Mouse (Mus musculus) left cerebral cortex, postnatal 36 days (tissue): ENCODE results near the gene Pacsin2. TPM values are rescaled to one million over a fixed set of nuclear protein-coding genes. Genes with fewer than 3 reads are reported as not detected.
A peak's percentile ranks its signal among the peaks of the same experiment; 100 is the strongest.
"Not testable (repeated sequence)": the region's sequence is repeated elsewhere in the genome, so short reads cannot be mapped to it uniquely, and the experiment has no call there.

Experiments
- DNase-seq, 2 experiments: peaks; one replicate each; pipeline ENCODE4 v3.0.0; 2021 to 2022; ENCODE audit warnings: low spot score in 2 of 2, mixed read lengths in 1 of 2
- intact Hi-C: fragments of 180-260 bp; cut with DNase I; formaldehyde crosslinking; loops from one replicate; pipeline ENCODE4 v1.15.1; 2025
- total RNA-seq, 2 experiments: library from RNA; stranded (reverse); gene quantifications; 2 replicates each; pipeline ENCODE4 v1.2.3; 2021

Gene Pacsin2
- 100 to 1,000 TPM in 1 of 2 experiments, 10 to 100 TPM in 1; 88.9 to 102 TPM for total RNA-seq

GRCm38 (mm10) chr15:83464083-83464904, at the start of gene Pacsin2:
TSS of gene Pacsin2 (minus strand) at chr15:83464606.
- intact Hi-C loops, result no loop called here
- peak; percentile 93 to 95 for DNase-seq

GRCm38 (mm10) chr15:83512489-83513281, 48.3 kb upstream of the Pacsin2 start:
- intact Hi-C loops, result loop anchor here (5.0 to 10.0 kb wide), 2 partner anchors 130 to 358 kb away; no protein-coding TSS in a partner anchor

GRCm38 (mm10) chr15:83510805-83511405, 46.5 kb upstream of the Pacsin2 start, which contains the start of gene Ttll1:
TSS of gene Ttll1 (minus strand) at chr15:83510893.
- intact Hi-C loops, result loop anchor here (5.0 to 10.0 kb wide), 2 partner anchors 129 to 356 kb away; no protein-coding TSS in a partner anchor
- peak; percentile 93 to 94 for DNase-seq

More at GRCm38 (mm10) chr15:83512489-83513281, 48.3 kb upstream of the Pacsin2 start:
- DNase-seq, result no peak

DNA sequence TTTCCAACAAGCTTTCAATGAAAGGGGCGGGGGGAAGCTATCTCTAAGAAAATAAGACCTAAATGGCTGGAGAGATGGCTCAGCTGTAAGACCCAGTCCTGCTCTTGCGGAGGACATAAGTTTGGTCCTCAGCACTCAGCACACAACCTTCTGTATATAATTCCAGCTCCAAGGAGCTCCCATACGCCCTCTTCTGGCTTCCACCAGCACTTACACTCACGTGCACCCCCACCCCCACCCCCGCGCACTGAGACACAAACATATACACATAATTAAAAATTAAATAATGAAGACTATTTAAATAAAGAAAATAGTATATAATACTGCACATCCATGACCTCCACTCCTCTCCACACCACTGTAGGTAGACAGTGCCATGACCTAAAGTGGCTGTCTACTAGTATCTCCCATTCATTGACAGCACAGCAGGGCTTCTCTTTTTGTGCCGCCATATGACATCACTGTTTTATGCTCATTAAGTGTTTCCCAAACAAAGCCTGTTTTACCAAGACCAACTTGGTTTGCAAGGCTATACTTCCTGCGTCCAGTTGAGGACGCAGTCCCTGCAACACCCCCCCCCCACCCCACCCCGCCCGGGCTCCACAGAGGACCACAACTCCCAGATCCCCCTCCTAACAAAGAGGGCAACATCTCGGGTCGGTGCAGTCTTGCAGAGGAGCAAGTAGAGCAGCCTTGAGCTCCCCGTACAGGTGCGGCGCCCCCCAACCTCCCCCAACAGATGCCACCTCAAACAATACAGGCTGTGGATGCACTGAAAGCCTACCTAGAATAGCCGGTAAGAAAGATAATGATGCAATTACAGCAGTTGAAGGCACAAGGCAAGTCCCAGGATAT, 45.8 kb upstream of the Pacsin2 start:
- intact Hi-C loops, result loop anchor here (5.0 to 10.0 kb wide), 2 partner anchors 128 to 355 kb away; no protein-coding TSS in a partner anchor
- no peak for DNase-seq

DNA sequence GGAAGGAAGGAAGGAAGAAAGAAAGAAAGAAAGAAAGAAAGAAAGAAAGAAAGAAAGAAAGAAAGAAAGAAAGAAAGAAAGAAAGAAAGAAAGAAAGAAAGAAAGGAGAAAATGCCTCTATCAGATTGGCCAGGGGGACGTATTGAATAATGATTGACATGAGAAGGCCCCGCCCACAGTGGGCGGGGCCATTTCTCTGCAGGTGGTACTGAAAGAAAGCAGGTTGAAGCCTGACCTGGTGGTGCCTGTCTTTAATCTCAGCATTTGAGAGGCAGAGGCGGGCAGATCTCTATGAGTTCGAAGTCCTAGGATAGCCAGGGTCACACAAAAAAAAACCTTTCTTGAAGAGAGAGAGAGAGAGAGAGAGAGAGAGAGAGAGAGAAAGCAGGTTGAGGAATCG, 37.1 kb upstream of the Pacsin2 start:
- DNase-seq, intact Hi-C loops: not testable (repeated sequence)

DNA sequence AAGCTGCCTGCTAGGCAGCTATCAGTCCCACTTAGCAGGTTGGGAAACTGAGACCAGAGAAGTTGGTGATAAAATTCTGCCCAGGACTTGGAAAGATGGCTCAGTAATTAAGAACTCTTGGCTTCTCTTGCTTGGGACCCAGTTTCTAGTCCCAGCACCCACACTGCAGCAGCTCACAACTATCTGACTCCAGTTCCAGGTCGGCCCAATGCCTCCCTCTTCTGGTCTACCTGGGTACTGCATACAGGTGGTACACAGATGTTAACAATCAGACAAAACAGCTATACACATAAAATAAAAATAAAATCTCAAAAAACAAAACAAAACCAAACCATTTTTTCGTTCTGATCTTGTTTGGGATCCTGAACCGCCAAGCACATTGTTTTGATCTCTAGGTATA, 35.9 kb upstream of the Pacsin2 start:
- no peak for DNase-seq
- intact Hi-C loops, result no loop called here

DNA sequence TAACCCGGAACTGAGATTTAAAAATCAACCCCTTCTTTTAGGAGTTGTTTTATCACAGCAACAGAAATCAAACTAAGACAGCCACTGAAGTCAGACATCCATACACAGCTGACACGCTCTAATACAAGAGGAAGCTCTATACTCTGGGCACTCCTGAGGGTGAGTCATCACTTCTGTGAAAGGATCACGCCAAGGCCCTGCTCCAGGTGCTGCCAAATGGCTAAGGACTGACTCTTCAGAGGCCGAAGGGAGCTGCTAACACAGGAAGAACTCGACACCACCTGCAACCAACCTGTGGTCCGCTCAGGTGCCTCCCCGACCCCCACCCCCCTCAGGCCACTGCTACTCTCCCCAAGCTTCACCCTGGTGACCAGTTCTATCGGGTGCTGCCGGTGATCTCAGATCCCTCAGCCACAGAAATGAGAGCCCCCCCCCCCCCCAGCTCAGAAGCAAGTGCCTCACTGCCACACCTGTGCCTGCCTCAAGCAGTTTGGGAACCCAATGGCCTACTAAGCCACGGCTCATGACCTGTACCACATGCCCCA, 34.9 kb upstream of the Pacsin2 start:
- no peak for DNase-seq
- intact Hi-C loops, result no loop called here

- no peak for DNase-seq
- intact Hi-C loops, result no loop called here
These were observed 32.9 kb upstream of the Pacsin2 start for GRCm38 (mm10) chr15:83497299-83497698.

- intact Hi-C loops, result no loop called here
- no peak for DNase-seq
These were observed 31.5 kb upstream of the Pacsin2 start for GRCm38 (mm10) chr15:83495787-83496367.

DNA sequence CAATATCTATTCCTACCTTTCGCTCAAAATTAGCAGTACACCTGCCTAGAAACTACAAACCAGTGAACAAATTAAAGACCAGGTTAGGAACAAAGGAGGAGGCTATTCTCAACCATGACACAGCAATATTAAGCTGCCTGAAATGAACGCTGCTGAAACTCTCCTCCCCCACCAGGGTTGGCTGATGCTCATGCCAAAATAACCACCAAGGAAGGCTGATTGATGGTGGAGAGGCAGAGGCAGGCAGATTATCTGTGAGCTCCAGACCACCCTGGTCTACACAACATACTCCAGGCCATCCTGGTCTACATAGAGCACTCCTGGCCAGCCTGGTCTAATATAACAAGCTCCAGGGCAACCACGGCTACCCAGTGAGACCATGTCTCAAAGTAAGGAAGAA, 30.8 kb upstream of the Pacsin2 start:
- no peak for DNase-seq
- intact Hi-C loops, result no loop called here

- intact Hi-C loops, result no loop called here
- no peak for DNase-seq
These were observed 30.1 kb upstream of the Pacsin2 start for GRCm38 (mm10) chr15:83494572-83494920.

- intact Hi-C loops, result no loop called here
These were observed 29.6 kb upstream of the Pacsin2 start for GRCm38 (mm10) chr15:83493856-83494571.

DNA sequence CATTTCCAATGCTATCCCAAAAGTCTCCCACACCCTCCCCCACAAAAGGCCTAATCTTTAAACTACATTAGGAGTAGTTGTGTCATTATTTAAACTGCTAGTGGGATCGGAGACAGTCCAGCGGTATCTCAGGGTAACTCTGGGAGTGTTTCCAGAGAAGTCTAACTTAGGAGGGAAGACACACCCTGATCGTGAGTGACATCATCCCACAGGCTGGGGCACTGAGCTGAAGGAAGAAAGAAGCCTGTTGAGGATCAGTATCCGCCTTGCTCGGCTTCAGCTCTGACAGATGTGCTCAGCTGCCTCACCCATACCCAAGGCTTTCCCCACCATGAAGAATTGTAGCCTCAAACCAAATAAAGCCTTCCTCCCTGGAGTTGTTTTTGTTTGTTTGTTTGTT, 27.5 kb upstream of the Pacsin2 start:
- no peak for DNase-seq
- intact Hi-C loops, result no loop called here

More at GRCm38 (mm10) chr15:83493856-83494571, 29.6 kb upstream of the Pacsin2 start:
- DNase-seq, result no peak

GRCm38 (mm10) chr15:83489471-83489870, 25.1 kb upstream of the Pacsin2 start:
- DNase-seq, result no peak
- intact Hi-C loops, result no loop called here

DNA sequence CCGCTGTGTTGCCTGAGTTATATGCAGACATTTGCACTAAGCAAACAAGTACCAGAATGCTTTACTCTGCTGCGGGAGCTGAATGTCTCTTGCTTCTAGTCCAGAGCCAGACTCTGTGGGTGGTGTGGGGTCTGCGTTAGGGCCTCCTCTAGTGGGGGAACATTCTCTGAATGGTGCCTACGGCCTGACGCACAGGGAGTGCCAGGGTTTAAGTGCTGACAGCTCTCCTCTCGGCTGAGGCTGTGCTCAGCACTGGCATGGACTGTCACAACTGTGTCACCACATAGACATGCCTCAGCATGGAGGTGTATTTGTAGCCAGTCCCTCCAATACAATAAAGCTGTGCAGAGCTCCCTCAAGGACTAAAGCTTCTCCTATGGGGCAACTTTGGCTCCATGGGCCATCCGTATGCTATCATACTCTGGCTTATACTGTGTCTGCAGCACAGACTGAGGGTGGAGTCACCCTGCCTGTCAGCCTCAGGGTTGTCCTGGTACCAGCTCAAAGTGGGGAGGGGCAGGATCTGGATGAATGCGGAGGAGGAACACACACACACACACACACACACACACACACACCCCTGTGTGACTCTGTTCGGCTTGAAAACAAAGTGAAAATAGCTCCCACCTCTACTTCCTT, 23.2 kb upstream of the Pacsin2 start:
- peak in 1 of 2 experiments; percentile 26 for DNase-seq
- intact Hi-C loops, result no loop called here

DNA sequence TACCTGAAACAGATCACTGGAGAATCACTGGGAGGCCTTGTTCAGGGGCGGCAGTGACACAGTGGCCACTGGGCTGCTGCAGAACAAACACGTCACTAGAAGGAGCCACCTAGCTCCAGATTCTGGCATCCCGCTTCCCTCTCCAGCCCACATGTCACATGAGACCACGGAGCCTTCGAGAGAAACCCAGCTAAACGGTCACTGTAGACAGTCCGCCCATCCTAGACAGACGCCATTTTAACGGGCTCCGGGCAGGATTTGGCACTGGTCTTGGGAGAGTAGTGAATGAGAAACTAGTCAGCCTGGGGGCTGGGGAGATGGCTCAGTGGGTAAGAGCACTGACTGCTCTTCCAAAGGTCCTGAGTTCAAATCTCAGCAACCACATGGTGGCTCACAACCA, 19.9 kb upstream of the Pacsin2 start:
- intact Hi-C loops, result no loop called here

GRCm38 (mm10) chr15:83483482-83483881, 19.1 kb upstream of the Pacsin2 start:
- intact Hi-C loops, result no loop called here

More for the DNA sequence above, 19.9 kb upstream of the Pacsin2 start:
- no peak for DNase-seq

More at GRCm38 (mm10) chr15:83483482-83483881, 19.1 kb upstream of the Pacsin2 start:
- no peak for DNase-seq
